Mouse (Mus musculus): ENCODE data around the gene Ano10.

Ano10 gene

DNA sequence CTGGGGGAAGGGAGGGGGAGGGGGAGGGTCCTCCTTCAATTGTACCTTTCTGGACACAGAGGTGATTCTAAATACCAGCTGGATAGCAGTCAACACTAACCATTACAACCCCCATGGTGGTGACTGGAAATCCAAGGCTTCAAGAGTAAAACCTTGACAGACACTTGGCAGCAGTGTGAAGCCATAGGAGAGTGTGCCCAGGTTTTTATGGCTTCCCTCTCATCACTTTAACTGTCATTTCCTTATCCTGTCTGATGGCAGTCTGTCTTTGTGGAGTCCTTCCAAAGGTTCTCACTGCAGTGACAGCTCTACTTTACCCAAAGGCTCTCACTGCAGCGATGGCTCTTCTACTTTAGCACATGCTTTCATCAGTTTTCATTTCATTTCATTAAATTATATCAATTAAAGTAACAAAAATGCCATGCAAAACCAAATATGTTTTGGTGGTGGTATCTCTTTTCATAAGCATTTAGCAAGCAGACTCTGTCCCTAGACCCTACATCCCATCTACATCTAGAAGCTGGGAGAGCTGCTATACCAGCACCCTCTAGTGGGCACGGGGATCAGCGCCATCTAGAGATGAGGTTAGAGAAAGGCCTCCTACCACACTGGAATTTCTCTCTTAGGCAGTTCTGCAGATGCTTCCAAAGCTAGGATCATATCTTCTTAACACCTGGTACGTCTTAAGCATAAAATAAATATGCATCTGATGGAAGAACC, 50.0 kb downstream of the Ano10 start:
- peak; percentile 77 for DNase-seq

GRCm38 (mm10) chr9:122243297-122243696, 50.9 kb downstream of the Ano10 start:
- DNase-seq, result no peak

DNA sequence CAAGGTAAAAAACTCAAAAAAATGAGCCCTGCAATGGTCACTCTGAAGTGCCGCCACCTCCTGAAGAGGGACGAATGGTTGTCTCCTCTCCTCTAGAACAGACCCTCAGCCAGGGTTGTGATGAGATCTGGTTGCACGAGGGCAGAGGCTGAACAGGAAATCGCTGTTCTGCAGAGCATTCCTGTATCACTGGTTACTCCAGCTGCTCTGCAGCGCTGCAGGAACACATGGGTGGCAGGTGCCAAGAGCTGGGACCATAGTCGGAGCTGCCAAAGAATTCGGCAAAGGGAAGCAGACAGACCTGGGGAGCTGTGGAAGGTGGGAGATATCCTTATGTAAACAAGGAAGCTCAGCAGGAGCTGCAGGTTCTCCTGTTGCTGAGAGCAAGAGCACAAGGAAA, 51.4 kb downstream of the Ano10 start:
- DNase-seq, result no peak

DNA sequence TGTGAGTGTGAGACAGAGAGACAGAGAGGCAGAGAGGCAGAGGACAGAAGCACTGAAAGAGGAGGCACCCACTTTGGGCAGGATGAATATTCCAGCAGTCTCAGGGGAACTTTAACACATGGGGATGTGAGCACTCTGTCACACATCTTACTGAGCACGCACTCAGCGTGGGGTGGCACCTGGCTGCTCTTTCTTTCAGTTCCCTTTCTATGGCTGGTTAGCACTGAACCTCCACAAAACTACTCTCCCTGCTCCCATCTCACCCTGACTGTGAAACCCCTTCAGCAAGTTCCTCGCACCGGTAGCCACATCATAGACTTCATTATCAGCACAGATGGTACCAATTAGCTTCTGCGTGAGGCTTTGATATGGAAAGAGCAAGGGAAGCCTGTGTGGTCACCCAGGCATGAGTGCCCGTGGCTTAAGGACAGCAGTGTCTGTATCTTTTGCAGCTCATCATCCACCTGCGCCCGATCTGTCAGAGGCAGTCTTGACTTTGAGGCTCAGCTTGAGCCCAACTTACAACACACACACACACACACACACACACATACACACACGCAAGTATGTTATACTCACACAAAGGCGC, 52.3 kb downstream of the Ano10 start:
- DNase-seq, result no peak

DNA sequence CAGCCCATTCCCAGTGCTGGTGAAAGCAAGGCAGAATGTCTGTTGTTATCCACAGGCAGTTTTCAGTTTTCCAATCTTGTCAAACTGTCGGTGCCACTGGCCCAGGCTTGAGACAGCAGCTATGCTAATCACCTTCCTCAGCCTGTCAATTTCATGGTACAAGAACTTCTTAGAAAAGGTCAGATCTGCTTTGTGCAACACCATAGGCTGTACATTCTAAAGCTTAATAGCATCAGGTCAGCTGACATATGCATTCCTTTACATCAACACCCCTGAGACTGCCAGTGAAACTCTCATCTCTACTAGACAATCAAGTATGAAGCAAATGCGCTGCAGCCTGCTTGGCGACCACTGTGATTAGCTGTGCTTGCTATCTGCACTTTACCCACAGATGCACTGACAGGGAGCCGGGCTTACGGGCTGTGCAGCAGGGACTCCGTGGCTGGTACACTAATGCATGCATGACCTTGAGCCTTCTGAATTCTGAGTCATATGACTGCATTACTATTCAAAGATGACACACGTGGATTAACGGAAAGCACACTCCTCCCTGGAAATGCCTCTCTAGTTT, 53.5 kb downstream of the Ano10 start:
- DNase-seq, result no peak

DNA sequence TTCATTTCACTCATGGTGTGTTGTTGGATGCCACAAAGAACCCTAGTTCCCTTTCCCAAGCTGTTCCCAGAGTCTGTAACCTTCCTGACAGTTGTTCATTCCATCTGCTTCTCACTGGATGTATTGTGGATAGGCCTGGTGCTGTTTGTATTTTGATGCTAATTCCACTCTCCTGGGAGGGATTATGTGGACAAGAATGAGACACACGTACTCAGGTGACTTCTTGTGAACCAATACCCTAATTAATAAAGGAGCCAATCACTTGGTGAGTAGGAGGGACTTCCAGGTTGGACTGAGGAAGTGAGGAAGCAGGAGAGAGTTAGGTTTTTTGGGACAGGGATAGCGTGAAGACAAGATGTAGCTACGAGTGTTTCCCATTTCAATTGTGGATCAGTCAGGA, 59.5 kb downstream of the Ano10 start:
- DNase-seq, result no peak

DNA sequence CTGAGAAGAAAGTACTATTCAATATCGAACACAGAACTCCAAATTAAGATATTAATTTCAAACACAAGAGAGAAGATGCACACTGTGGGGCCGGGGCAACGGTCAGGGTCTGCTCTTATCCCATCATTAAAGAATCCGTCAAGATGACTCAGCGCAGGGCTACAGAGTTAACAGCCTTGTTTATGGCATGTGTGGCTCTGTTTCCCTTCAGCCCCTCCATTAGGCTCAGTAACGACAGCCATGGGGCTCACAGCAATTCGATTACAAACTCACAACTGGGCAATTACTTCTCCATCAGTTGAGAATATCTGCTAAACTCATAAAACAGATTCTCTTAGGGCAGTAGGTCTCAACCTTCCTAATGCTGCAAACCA, 60.3 kb downstream of the Ano10 start:
- DNase-seq, result no peak

- no peak for DNase-seq
Measured at GRCm38 (mm10) chr9:122233316-122233971, 60.8 kb downstream of the Ano10 start.

DNA sequence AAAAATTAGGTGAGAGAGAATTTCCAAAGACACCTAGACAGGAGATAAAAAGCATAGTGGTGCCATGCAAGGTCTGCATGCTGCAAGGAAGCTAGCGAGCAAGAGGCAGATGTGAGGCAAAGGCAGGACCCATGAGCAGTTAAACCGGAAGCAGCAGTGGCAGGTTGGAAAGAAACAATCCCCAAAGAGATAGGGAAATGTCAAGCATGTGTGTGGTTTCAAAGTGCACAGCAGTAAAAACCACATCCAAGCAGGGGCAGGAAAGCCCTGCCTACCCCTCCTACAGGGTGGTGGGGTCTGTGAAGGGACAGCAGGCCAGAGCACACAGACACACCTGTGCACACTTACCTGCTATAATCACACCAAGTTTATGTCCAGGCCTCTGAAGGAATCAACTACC, 61.3 kb downstream of the Ano10 start:
- no peak for DNase-seq

DNA sequence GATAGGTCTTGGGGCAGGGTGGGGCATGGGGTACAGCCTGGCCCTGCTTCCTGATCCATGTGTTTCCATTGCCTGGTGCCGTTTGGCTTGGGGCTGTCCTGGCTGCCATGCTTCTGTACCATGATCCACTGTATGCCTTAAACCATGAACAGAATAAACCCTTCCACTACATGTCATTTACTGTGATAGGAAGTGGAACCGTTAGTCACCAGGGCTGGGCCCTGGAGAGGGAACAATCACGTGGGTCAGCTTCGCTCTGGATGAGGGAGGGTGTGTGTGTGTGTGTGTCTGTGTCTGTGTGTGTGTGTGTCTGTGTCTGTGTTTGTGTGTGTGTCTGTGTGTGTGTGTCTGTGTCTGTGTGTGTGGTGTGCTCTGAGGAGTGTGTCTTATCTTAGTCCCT, 63.5 kb downstream of the Ano10 start:
- no peak for DNase-seq

DNA sequence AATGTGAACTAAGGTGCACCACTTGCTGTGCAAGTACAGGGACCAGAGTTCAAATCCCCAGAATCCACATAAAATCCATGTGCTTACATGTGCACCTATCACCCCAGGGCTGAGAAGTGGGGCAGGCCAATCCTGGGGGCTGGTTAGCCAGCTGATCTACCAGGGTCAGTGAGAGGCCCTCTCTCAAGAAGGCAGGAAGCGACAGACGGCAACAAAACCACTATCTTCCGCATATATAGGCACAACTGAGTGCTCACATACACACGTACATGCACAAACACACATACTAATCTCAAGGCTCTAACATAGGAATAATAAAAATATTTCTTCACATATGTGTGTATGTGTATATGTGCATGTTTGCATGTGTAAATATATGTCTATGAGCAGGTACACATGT, 67.8 kb downstream of the Ano10 start:
- DNase-seq, result no peak

DNA sequence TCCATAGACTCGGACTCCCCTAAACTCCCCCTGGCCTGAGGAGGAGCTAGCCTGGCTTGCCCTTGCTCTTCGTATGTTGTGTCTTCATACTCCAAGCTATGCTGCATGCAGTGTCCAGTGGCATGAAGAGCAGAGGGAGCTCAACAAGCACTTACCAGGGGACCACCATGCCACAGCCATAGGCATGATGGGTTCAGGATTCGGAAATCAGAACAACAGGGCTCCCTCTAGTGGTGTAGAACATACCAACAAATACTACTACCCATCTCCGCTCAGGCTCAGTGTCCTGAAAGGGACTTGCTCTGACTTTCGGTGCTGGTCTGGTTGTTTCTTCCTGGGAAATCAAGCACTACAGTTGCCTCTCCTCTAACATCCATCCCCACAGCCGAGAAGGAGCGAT, 68.9 kb downstream of the Ano10 start:
- DNase-seq, result no peak

- no peak for DNase-seq
Measured at GRCm38 (mm10) chr9:122223005-122223404, 71.2 kb downstream of the Ano10 start.

DNA sequence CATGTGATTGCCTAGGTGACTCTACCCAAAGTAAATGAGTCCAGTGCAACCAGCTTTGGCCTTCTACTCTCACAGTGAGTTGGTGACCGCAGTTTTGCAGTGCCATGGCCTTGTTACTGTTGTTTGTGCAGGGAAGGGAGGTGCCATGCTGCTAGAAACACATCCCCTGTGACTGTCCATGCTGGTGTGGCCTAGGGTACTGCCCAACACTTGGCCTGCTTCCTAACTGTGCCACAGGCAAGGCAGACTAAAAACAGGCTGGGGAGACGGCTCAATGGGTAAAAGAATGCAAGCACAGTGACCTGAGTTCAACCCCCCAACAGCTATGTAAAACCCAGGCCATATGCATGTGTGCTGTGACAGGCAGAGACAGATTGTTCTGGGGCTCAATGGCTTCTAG, 74.3 kb downstream of the Ano10 start:
- DNase-seq, result no peak

- DNase-seq, result no peak
Measured at GRCm38 (mm10) chr9:122216945-122217529, 77.2 kb downstream of the Ano10 start.

DNA sequence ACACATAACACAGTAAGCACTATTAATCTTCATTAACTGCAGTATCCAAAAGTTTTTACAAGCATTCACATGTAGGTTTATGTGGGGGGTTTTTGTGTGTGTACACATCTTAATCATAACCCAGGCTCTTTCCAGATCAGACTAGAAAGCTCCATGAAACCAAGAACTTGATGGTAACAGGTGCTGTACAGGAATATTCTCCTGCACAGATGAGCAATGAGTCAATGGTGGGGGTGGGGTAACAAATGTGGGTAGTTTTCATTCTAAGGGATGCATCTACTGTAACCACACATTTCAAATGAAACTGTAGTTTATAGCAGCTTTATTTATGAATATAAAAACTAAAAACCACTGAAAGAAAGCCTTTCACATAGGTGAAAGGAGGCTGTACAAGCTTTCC, 79.1 kb downstream of the Ano10 start:
- DNase-seq, result no peak

GRCm38 (mm10) chr9:122208311-122208710, 85.9 kb downstream of the Ano10 start:
- DNase-seq, result no peak

GRCm38 (mm10) chr9:122205543-122206200, 88.6 kb downstream of the Ano10 start:
- DNase-seq, result no peak

DNA sequence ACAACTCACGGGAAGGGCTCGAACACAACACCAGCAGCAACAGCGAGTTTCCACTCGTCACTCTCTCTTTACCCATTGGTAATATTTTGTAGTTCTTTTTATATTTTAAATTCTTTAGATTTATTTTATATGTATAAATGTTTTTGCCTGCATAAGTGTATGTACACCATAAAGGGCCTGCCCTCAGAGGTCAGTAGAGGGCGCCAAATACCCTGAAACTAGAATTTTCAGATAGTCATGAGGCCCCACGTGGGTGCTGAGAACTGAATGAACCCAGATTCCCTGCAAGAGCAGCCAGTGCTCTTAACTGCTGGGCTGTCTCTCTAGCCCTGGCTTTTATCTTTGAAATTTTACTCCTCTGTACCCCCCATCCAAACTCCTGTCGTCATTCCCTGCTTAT, 89.7 kb downstream of the Ano10 start:
- no peak for DNase-seq

- DNase-seq, result peak; percentile 35
Measured at GRCm38 (mm10) chr9:122199253-122199652, 95.0 kb downstream of the Ano10 start.

DNA sequence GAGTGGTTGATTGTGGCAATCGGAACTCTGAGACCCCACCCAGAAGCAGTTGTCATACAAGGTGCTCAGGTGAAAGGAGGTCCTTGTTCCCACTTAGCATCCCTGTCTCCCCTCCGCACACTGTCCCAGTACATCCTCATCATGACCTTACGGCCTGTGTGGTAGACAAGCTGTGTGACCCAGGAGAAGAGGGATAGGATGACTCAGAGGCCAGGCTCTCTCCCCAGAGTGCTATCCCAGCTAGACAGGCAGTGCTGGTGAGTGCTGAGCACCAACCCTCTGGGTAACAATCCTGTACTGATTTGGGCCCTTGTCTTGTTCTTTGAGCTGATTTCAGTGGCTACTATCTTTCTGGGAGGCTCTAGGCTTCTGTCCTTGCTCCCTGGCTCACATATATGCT, 95.6 kb downstream of the Ano10 start:
- DNase-seq, result no peak

DNA sequence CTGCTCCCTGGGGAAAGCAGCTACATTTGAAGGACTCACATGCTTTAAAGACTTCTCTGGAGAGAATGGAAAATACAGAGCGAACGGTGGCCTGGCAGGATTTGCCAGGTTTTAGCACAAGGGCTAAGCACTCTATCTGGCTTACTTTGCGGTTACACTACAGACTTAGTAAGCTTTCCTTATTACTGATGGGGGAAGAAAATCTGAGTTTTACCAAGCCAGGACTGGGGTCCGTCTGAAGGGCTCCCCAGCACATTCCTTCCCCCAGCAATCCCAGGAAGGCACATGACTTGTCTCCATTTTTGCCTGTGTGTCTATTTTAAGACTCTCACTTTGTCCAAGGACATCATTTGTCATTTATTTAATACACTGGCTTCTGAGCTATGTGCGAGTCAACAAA, 97.2 kb downstream of the Ano10 start:
- no peak for DNase-seq

DNA sequence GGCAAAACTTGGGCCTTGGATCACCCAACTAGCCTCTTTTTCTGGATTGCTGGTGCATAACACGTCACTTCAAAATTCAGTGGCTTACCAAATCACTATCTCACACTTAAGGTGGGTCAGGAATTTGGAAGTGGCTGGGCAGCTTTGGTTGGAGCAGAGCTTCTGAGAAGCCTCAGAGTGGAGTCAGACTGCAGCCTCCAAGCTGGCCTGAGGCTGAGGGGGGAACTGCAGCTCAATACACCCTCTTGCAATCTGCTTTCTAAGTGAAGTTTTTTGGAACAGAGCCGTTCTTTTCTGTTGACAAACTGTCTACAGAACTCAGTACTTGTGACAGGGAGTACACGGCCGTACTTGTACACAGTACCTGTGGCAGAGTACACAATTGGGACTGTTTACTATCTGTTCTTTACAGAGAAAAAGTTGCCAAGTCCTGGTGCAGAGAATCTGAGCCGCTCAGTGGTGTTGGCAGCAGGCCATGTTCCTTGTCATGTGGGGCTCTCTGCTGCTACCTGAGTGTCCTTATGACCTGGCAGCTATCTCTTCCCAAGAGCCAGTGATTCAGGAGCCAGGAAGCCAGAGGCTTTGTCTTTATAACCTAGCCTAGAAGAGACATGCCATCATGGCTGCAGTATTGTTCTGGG, 99.1 kb downstream of the Ano10 start:
- no peak for DNase-seq

Measured in right cerebral cortex, adult 18-20 months (tissue).